Mouse (Mus musculus) kidney, embryonic 14.5 days (tissue): ENCODE results near the gene Tap1. TPM values are rescaled to one million over a fixed set of nuclear protein-coding genes. Genes with fewer than 3 reads are reported as not detected.

Source experiments
- ATAC-seq: fragments of 200-750 bp; cut with Nextera tagmentation; 2 replicates; pipeline ENCODE4 v1.8.0; 2017; ENCODE audit warnings: moderate number of reproducible peaks, mild to moderate bottlenecking, moderate TSS enrichment, moderate library complexity; ENCODE audit not compliant: low FRiP score, low TSS enrichment
- H3K27ac ChIP-seq: fragments of 300-500 bp; sonication (generic); 2 replicates; pipeline ENCODE4 v1.5.1; 2014; ENCODE audit warnings: low read depth, mild to moderate bottlenecking, low read length, moderate library complexity, mixed read lengths
- H3K27me3 ChIP-seq: fragments of 300-500 bp; sonication (generic); 2 replicates; pipeline ENCODE4 v1.6.1; 2014; ENCODE audit warnings: mild to moderate bottlenecking, low read length; ENCODE audit not compliant: control insufficient read depth, insufficient read depth
- H3K36me3 ChIP-seq: fragments of 300-500 bp; sonication (generic); 2 replicates; pipeline ENCODE4 v1.6.1; 2014; ENCODE audit warnings: low read length, mixed read lengths; ENCODE audit not compliant: control insufficient read depth, insufficient read depth
- H3K4me1 ChIP-seq: fragments of 300-500 bp; sonication (generic); 2 replicates; pipeline ENCODE4 v1.6.1; 2014; ENCODE audit warnings: low read length, mixed read lengths; ENCODE audit not compliant: control insufficient read depth, insufficient read depth
- H3K4me2 ChIP-seq: fragments of 300-500 bp; sonication (generic); replicated peaks from 2 replicates; pipeline ENCODE4 v1.6.1; 2014; ENCODE audit warnings: low read depth, mild to moderate bottlenecking, low read length
- H3K4me3 ChIP-seq: fragments of 300-500 bp; sonication (generic); 2 replicates; pipeline ENCODE4 v1.5.1; 2014; ENCODE audit warnings: mild to moderate bottlenecking, low read length
- H3K9ac ChIP-seq: fragments of 300-500 bp; sonication (generic); 2 replicates; pipeline ENCODE4 v1.6.1; 2014; ENCODE audit warnings: low read depth, mild to moderate bottlenecking, low read length, moderate library complexity
- H3K9me3 ChIP-seq: fragments of 300-500 bp; sonication (generic); 2 replicates; pipeline ENCODE4 v1.6.1; 2016; ENCODE audit warnings: low read length; ENCODE audit not compliant: control insufficient read depth
- WGBS: fragments of 180-500 bp; shearing (Covaris S2); extraction: QIAGEN DNeasy Blood & Tissue Kit; methylation state at CpG from one replicate; pipeline ENCODE4 v1.1.7; 2014; 5-methylcytosine and 5-hydroxymethylcytosine counted together
- polyA plus RNA-seq: library from polyadenylated mRNA; unstranded; fragments of >200 nt; fragmentation: Nextera tagmentation; extraction: Ambion mirVana; gene quantifications from 2 replicates; pipeline ENCODE4 v1.2.1, GENCODE M21; 2014

The Tap1 gene
- polyA plus RNA-seq, result 1.9 and 2.9 TPM in 2 replicates

DNA sequence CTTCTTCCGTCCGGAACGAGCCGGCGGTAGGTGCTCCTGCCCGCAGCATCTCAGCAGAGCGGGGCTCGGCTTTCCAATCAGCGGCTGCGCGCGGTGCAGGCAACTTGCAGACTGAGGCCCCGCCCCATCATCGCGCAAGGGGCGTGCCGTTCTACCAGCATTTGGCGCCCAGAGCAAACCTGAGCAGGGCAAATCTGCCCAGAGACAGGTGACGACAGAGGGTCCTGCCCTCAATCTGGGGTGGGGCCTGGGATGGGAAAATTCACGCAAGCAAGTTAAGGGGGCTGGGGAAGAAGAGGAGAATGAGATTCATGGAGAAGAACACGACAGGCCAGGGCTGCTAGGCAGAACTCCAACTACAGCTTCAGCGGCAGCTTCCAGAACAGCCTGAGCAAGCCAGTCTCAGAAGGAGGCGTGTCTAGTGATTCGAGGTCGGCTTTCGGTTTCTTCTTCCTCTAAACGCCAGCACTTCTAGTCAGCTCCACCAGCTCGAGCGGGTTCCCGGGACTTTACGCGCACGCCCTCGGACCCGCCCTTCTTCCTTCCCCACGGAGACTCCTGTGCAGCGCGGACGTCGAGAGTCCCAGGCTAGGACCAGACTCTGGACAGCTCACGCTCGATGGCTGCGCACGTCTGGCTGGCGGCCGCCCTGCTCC, at the start of gene Tap1, which contains the start of gene Psmb9:
Gene Tap1, plus strand, starts transcription at position 293 of the 656 bp plus-strand sequence.
Gene Psmb9, minus strand, starts transcription at position 504 of the 656 bp plus-strand sequence.
- peak within 1 kb of the TSS; percentile 82 for H3K4me2 ChIP-seq
- WGBS, result under 1% methylated on average over 46 of the region's 46 CpGs
- no peak within 1 kb of the TSS for H3K27ac ChIP-seq
- peak; percentile 97 for ATAC-seq
- H3K9ac ChIP-seq, result peak within 1 kb of the TSS; percentile 61
- no peaks in the 10 kb centered on the region for H3K4me1 ChIP-seq
- H3K36me3 ChIP-seq, result no peaks in the 10 kb centered on the region
- H3K27me3 ChIP-seq, result peaks cover 41% of the 10 kb centered on the region
- peak within 1 kb of the TSS; percentile 52 for H3K4me3 ChIP-seq
- H3K9me3 ChIP-seq, result no peaks in the 10 kb centered on the region

- Histone ChIP-seq H3K4me2 (no peak overlapping the region), H3K27me3 (peaks cover 9% of the 10 kb centered on the region), H3K27ac (no peak overlapping the region), H3K36me3 (no peaks in the 10 kb centered on the region), H3K4me3 (no peak overlapping the region), H3K4me1 (0 out of 2 replicates have a peak, but pooled peaks cover 12% of the 10 kb centered on the region), H3K9ac (no peak overlapping the region), H3K9me3 (no peaks in the 10 kb centered on the region)
- 71% methylated on average over 7 of the region's 7 CpGs for WGBS
- ATAC-seq, result no peak
Observed at GRCm38 (mm10) chr17:34137601-34138000, 49.8 kb upstream of the Tap1 start.

DNA sequence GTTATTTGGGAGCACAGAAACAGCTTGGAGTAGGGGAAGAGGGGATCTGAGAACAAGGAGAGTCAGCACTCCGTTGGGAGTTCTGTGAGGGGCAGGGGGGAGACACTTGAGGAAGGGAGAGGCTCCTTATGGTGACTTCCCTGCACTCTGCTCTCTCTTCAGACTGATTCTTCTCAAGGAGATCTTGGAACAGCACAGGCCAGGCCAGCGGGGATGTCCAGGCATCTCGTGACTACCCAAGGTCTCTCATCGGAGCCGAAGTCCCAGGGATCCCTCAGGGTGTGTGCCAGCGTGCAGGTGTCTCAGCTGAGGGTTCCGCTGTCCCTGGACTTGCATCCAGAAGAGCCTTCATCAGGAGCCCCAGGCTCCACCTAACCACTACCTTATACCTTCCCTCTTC, 48.7 kb upstream of the Tap1 start:
- Histone ChIP-seq H3K4me3 (no peak overlapping the region), H3K27me3 (peaks cover 9% of the 10 kb centered on the region)

DNA sequence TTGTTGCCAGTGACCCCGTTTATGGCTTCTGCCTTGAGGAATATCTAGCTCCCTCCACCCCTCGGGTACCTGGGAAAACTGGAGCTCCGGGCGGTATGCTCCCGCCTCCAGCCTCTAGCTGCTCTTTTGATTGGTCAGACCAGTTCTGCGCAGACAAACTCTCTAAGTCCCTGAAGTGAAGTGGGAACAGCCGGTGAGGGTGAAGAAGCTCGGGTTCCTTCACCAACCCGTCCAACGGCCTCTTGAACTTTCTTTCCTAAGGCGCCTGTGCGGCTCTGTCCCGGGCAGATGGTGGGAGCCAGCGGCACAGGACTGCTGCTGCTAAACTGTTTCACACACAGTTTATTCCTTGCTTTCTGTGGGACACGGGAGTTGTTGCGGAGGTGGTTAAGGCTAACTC, 47.9 kb upstream of the Tap1 start:
- no peaks in the 10 kb centered on the region for H3K36me3 ChIP-seq
- 2% methylated on average over 16 of the region's 16 CpGs for WGBS
- H3K9me3 ChIP-seq, result no peaks in the 10 kb centered on the region
- H3K9ac ChIP-seq, result peak overlapping the region; percentile 38; the same call in 1 of the 2 replicates
- H3K4me2 ChIP-seq, result peak overlapping the region; percentile 39
- no peak for ATAC-seq
- H3K4me1 ChIP-seq, result 0 out of 2 replicates have a peak, but pooled peaks cover 12% of the 10 kb centered on the region
- no peak overlapping the region for H3K27ac ChIP-seq
- H3K27me3 ChIP-seq, result peaks cover 9% of the 10 kb centered on the region
- peak overlapping the region; percentile 17 for H3K4me3 ChIP-seq

More for the DNA sequence above, 48.7 kb upstream of the Tap1 start:
- Histone ChIP-seq H3K27ac (no peak overlapping the region), H3K9ac (0 out of 2 replicates have a peak overlapping the region, but pooled peaks have one; percentile 38), H3K36me3 (no peaks in the 10 kb centered on the region), H3K9me3 (no peaks in the 10 kb centered on the region), H3K4me1 (0 out of 2 replicates have a peak, but pooled peaks cover 12% of the 10 kb centered on the region), H3K4me2 (peak overlapping the region; percentile 39)
- WGBS, result 73% methylated on average over 7 of the region's 7 CpGs
- ATAC-seq, result no peak

GRCm38 (mm10) chr17:34140240-34140639, 47.1 kb upstream of the Tap1 start:
- Histone ChIP-seq H3K4me1 (0 out of 2 replicates have a peak, but pooled peaks cover 12% of the 10 kb centered on the region), H3K36me3 (no peaks in the 10 kb centered on the region), H3K27ac (no peak overlapping the region), H3K9me3 (no peaks in the 10 kb centered on the region), H3K4me3 (no peak overlapping the region), H3K9ac (no peak overlapping the region), H3K27me3 (peaks cover 9% of the 10 kb centered on the region), H3K4me2 (peak overlapping the region; percentile 39; the same call in 1 of the 2 replicates)
- ATAC-seq, result no peak
- 15% methylated on average over 5 of the region's 5 CpGs for WGBS

DNA sequence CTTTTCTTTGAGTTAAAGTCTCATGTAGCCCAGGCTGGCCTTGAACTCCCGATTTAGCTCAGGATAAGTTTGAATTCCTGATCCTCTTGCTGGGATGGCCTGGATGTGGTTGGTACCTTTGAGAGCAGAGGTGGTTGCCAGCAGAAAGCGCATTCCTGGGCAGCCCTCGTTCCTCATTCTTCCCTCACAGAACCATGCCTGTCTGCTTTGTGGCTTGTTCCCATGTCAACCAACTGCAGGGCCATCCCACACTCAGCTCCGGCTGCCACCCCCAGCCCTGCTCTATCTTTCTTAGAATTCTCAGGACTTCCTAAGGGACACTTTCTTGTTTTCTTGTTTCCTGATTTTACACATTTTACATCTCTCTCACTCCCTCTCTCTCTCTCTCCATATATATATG, 45.9 kb upstream of the Tap1 start:
- peaks cover 9% of the 10 kb centered on the region for H3K27me3 ChIP-seq
- 58% methylated on average over 4 of the region's 4 CpGs for WGBS
- no peak for ATAC-seq

DNA sequence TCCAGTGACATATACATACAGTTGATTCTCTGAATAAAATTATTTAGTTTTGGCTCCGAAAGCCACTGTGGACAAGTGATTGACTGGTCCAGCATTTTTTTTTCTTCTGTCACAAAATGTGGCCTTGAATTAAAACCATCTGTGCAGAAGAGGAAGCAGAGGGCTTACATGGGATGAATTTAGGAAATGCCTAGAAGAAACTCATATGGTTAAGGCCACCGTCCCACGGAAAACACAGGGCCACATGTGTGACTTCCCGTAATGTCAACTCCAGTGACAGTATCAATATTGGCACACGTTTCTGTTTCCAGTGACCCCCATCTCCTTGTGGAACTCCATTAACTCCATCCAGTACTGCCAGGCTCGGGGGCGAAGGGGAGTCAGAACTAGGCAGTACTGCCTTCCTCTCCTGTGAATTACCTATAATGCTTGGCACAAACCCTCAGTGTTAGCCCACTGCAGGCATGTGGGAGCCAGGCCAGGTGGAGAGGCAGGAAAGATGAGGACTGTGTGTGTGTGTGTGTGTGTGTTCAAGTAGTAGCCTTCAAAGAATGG, 44.8 kb upstream of the Tap1 start:
- H3K9me3 ChIP-seq, result no peaks in the 10 kb centered on the region
- H3K27ac ChIP-seq, result no peak overlapping the region

More for the DNA sequence above, 45.9 kb upstream of the Tap1 start:
- no peak overlapping the region for H3K27ac ChIP-seq
- no peaks in the 10 kb centered on the region for H3K9me3 ChIP-seq
- no peak overlapping the region for H3K4me3 ChIP-seq
- H3K9ac ChIP-seq, result no peak overlapping the region
- no peak overlapping the region for H3K4me2 ChIP-seq
- H3K36me3 ChIP-seq, result no peaks in the 10 kb centered on the region
- 0 out of 2 replicates have a peak, but pooled peaks cover 5% of the 10 kb centered on the region for H3K4me1 ChIP-seq

GRCm38 (mm10) chr17:34143033-34143432, 44.3 kb upstream of the Tap1 start, which contains the start of gene H2-DMb2:
TSS of gene H2-DMb2 (plus strand) at chr17:34143307.
- H3K4me1 ChIP-seq, result 0 out of 2 replicates have a peak, but pooled peaks cover 5% of the 10 kb centered on the region
- H3K9me3 ChIP-seq, result no peaks in the 10 kb centered on the region
- no peak within 1 kb of the TSS for H3K9ac ChIP-seq
- no peaks in the 10 kb centered on the region for H3K36me3 ChIP-seq
- no peak within 1 kb of the TSS for H3K4me3 ChIP-seq
- ATAC-seq, result peak; percentile 81
- WGBS, result 15% methylated on average over 7 of the region's 7 CpGs
- H3K27me3 ChIP-seq, result peaks cover 9% of the 10 kb centered on the region
- H3K27ac ChIP-seq, result no peak within 1 kb of the TSS
- H3K4me2 ChIP-seq, result no peak within 1 kb of the TSS

More for the DNA sequence above, 44.8 kb upstream of the Tap1 start:
- no peak overlapping the region for H3K4me3 ChIP-seq
- H3K4me2 ChIP-seq, result no peak overlapping the region
- H3K27me3 ChIP-seq, result peaks cover 9% of the 10 kb centered on the region
- no peak overlapping the region for H3K9ac ChIP-seq
- WGBS, result 71% methylated on average over 7 of the region's 7 CpGs
- no peaks in the 10 kb centered on the region for H3K36me3 ChIP-seq
- H3K4me1 ChIP-seq, result 0 out of 2 replicates have a peak, but pooled peaks cover 5% of the 10 kb centered on the region
- ATAC-seq, result no peak

DNA sequence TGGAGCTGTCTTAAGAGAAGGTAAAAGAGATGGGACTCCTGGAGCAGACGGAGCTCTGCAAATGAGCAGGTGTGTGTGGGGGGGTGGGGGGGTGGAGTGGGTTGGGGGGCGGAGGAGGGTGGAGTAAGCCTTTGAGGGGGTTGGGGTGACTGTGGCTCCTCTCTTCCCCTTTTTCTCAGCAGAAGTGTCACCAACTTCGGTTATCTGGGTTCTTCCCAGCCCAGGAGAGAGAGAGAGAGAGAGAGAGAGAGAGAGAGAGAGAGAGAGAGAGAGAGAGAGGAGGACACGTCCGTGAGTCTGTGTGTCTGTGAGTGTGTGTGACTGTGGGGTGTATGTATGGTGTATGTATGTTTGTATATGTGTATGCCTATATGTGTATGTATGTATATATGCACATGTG, 43.9 kb upstream of the Tap1 start:
- Histone ChIP-seq H3K4me2 (no peak overlapping the region), H3K4me3 (no peak overlapping the region), H3K9ac (no peak overlapping the region), H3K9me3 (no peaks in the 10 kb centered on the region), H3K36me3 (no peaks in the 10 kb centered on the region), H3K4me1 (0 out of 2 replicates have a peak, but pooled peaks cover 5% of the 10 kb centered on the region), H3K27me3 (peaks cover 9% of the 10 kb centered on the region), H3K27ac (no peak overlapping the region)
- ATAC-seq, result no peak
- WGBS, result 59% methylated on average over 5 of the region's 5 CpGs
